In the genomic region with DNA sequence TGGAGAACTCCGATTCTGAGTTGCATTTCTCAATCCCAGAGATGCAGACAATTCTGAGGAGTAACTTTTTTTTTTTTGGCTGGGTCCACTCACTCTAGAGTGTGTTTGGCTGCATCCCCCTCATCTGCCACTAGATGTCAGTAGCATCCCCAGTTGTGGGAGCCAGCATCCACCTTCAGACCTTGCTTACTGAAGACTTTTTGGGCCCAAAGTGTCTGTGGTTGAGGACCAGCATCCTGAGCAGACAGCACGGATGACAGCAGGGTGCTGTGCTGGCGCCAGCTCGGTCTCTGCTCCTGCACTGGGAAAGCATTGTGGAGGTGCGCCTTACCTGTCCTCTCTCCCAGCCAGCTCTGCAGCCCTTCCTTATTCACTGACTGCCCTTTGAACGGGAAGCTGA, we compare ENCODE assay signal across 8 mouse cellular contexts. TPM values are rescaled to one million over a fixed set of nuclear protein-coding genes. Genes with fewer than 3 reads are reported as not detected.
DNase-seq lines count a peak whose midpoint lies in the region; ATAC-seq and TF ChIP-seq lines count a peak whose summit lies in the region.

No protein-coding gene starts in this region.

- no peaks in the 10 kb centered on the region for H3K36me3 ChIP-seq in kidney, embryonic 15.5 days
- H3K36me3 ChIP-seq in liver, adult 2 months (ENCODE audit: control insufficient read depth, insufficient read depth, low read length) = no peaks in the 10 kb centered on the region

- no peak overlapping the region for H3K4me3 ChIP-seq in embryonic fibroblast, embryonic 13.5 days (ENCODE audit: insufficient read depth, low read length)
- H3K4me3 ChIP-seq in kidney, embryonic 15.5 days (replicated peaks) = no peak overlapping the region
- no peak overlapping the region for H3K4me3 ChIP-seq in liver, adult 2 months (ENCODE audit: insufficient read depth, low read depth, low read length)

- ATAC-seq in kidney, embryonic 15.5 days (replicated peaks; ENCODE audit: low FRiP score) = 0 out of 2 replicates have a peak, but pooled peaks have one; percentile 30
- ATAC-seq in erythroid progenitor cell, adult 5-6 weeks (replicated peaks; ENCODE audit: low FRiP score, poor library complexity, severe bottlenecking) = no peak

- H3K4me2 ChIP-seq in kidney, embryonic 15.5 days = no peak overlapping the region

- DNase-seq in ovary, postnatal 10 days (ENCODE audit: low spot score) = peak; percentile 18
- DNase-seq in ovary, adult 18-20 months (ENCODE audit: low spot score) = no peak
- DNase-seq in brain, adult 2 months (ENCODE audit: low read depth, low spot score) = peak; percentile 96
- DNase-seq in liver, adult 2 months (ENCODE audit: extremely low read depth, low read depth, low spot score) = no peak
- DNase-seq in retina, embryonic 14.5 days (ENCODE audit: low spot score) = peak; percentile 83

- 31% methylated on average over 6 of the region's 6 CpGs for WGBS in kidney, embryonic 15.5 days
- 35% methylated on average over 6 of the region's 6 CpGs for WGBS in liver, adult 2 months

- no peaks in the 10 kb centered on the region for H3K79me2 ChIP-seq in liver, adult 2 months (ENCODE audit: control insufficient read depth, insufficient read depth, low read length)

- H3K4me1 ChIP-seq in embryonic fibroblast, embryonic 13.5 days (ENCODE audit: control insufficient read depth, insufficient read depth, low read length) = no peaks in the 10 kb centered on the region
- H3K4me1 ChIP-seq in kidney, embryonic 15.5 days = peaks cover 21% of the 10 kb centered on the region; the same call in 1 of the 2 replicates
- H3K4me1 ChIP-seq in liver, adult 2 months (ENCODE audit: control insufficient read depth, insufficient read depth, low read length) = no peaks in the 10 kb centered on the region

- H3K27me3 ChIP-seq in kidney, embryonic 15.5 days = no peaks in the 10 kb centered on the region
- no peaks in the 10 kb centered on the region for H3K27me3 ChIP-seq in liver, adult 2 months (ENCODE audit: control insufficient read depth, insufficient read depth, low read length)

- TF ChIP-seq POLR2A in embryonic fibroblast, embryonic 13.5 days (IDR thresholded peaks at IDR 0.05; ENCODE audit: low read depth, low read length) = no peak
- TF ChIP-seq POLR2A in liver, adult 2 months (IDR thresholded peaks at IDR 0.05; ENCODE audit: extremely low read depth, insufficient read depth, low read length) = no peak

- no peak overlapping the region for H3K9ac ChIP-seq in kidney, embryonic 15.5 days
- no peak overlapping the region for H3K9ac ChIP-seq in liver, adult 2 months (ENCODE audit: low read depth, low read length)

- TF ChIP-seq CTCF in embryonic fibroblast, embryonic 13.5 days (IDR thresholded peaks at IDR 0.05; ENCODE audit: borderline replicate concordance, insufficient read depth, low read length) = peak; percentile 81; the same call in 1 of the 2 replicates
- TF ChIP-seq CTCF in liver, adult 2 months (IDR thresholded peaks at IDR 0.05; ENCODE audit: low read depth, low read length) = peak; percentile 66

- no peak overlapping the region for H3K27ac ChIP-seq in embryonic fibroblast, embryonic 13.5 days (ENCODE audit: insufficient read depth, low read length)
- H3K27ac ChIP-seq in kidney, embryonic 15.5 days = no peak overlapping the region
- H3K27ac ChIP-seq in liver, adult 2 months (replicated peaks; ENCODE audit: insufficient read depth, low read depth, low read length) = no peak overlapping the region

- H3K9me3 ChIP-seq in kidney, embryonic 15.5 days (replicated peaks) = no peaks in the 10 kb centered on the region

RNA-seq across cellular contexts. Expression of a gene that starts 42.4 kb away (rescaled TPM):
- polyA plus RNA-seq in embryonic fibroblast, embryonic 13.5 days (2011; ENCODE audit: insufficient read length, low read depth, missing spikeins) = 2.6 and 3.6 TPM in 2 replicates
- polyA plus RNA-seq in kidney, embryonic 15.5 days (2015; fragmentation: Nextera tagmentation; extraction: Ambion mirVana) = 5.9 and 6.3 TPM in 2 replicates
- total RNA-seq in liver, adult 2 months (2014; rRNA removed) = 0.37 and 1.1 TPM in 2 replicates
- 0.59 and 0.76 TPM in 2 replicates for polyA plus RNA-seq in liver, adult 2 months (2012; rRNA removed)
- 5.0 and 8.6 TPM in 2 replicates for total RNA-seq in erythroid progenitor cell, adult 5-6 weeks (2015; ENCODE audit: low replicate concordance)
- 8.9 and 10.9 TPM in 2 replicates for total RNA-seq in erythroid progenitor cell, adult 5-6 weeks (2017; ENCODE audit: low replicate concordance)

RNA-seq across cellular contexts. Expression of a gene that starts 43.6 kb away (rescaled TPM):
- polyA plus RNA-seq in embryonic fibroblast, embryonic 13.5 days (2011; ENCODE audit: insufficient read length, low read depth, missing spikeins) = 2.4 and 4.0 TPM in 2 replicates
- 4.1 and 4.9 TPM in 2 replicates for polyA plus RNA-seq in kidney, embryonic 15.5 days (2015; fragmentation: Nextera tagmentation; extraction: Ambion mirVana)
- total RNA-seq in liver, adult 2 months (2014; rRNA removed) = not detected in 2 replicates
- polyA plus RNA-seq in liver, adult 2 months (2012; rRNA removed) = 0.04 and 0.07 TPM in 2 replicates
- 8.8 TPM in 1 of 2 replicates, not detected in the other for total RNA-seq in erythroid progenitor cell, adult 5-6 weeks (2015; ENCODE audit: low replicate concordance)
- total RNA-seq in erythroid progenitor cell, adult 5-6 weeks (2017; ENCODE audit: low replicate concordance) = not detected in 2 replicates

Comparison
In these comparisons a context has a peak if more than half of its experiments do, and no peak if none do; other contexts are left out.
1. DNase-seq: peak in ovary, postnatal 10 days (single experiment), brain, adult 2 months (single experiment) and retina, embryonic 14.5 days (single experiment); none in ovary, adult 18-20 months (single experiment) and liver, adult 2 months (single experiment).